Comparison of ENCODE assay signal across 18 mouse cellular contexts in genomic region chr3:130366917-130367610, GRCm38 (mm10).
DNase-seq lines count a peak whose midpoint lies in the region; ATAC-seq lines count a peak whose summit lies in the region.
"Had no signal": no experiment of that assay in that cellular context is flagged by ENCODE, and none has a peak within 500 bp of the region (broad histone marks: within the 10 kb centered on the region; RNA-seq: fewer than 3 reads in every experiment).

No protein-coding gene starts in this region.

- peak overlapping the region; percentile 34 for H3K4me2 ChIP-seq in limb, embryonic 13.5 days (replicated peaks)
- H3K4me2 ChIP-seq: hindbrain, embryonic 13.5 days; intestine, embryonic 15.5 days; liver, embryonic 13.5 days had no signal

- H3K27me3 ChIP-seq in limb, embryonic 13.5 days, result no peaks in the 10 kb centered on the region
- H3K27me3 ChIP-seq: hindbrain, embryonic 13.5 days; intestine, embryonic 15.5 days; liver, embryonic 13.5 days had no signal

- peak; percentile 14 to 44 for DNase-seq in heart, adult 18-20 months
- DNase-seq in heart, postnatal 14 days, result no peak
- DNase-seq in c-Kit-positive CD71-negative TER-119-negative erythroid progenitor cells, embryonic 14.5 days (ENCODE audit: low read depth), result peak; percentile 17
- peak; percentile 12 to 38 for DNase-seq in lung, postnatal 4 days
- no peak for DNase-seq in layer of hippocampus, adult 9-10 months (ENCODE audit: low spot score)
- no peak for DNase-seq in gastrocnemius, adult 18-20 months (ENCODE audit: low spot score)
- no peak for DNase-seq in spleen, postnatal 4 days (ENCODE audit: low spot score in 2 of 2)
- DNase-seq: B cell, adult 2 months; cerebellum, adult 9-10 months; forebrain, postnatal 0 days; gastrocnemius, postnatal 25 days; liver, embryonic 13.5 days had no signal

- no peaks in the 10 kb centered on the region for H3K9me3 ChIP-seq in limb, embryonic 13.5 days
- H3K9me3 ChIP-seq: hindbrain, embryonic 13.5 days; intestine, embryonic 15.5 days; liver, embryonic 13.5 days; midbrain, embryonic 10.5 days had no signal

- H3K27ac ChIP-seq in limb, embryonic 13.5 days, result no peak overlapping the region
- H3K27ac ChIP-seq: hindbrain, embryonic 13.5 days; intestine, embryonic 15.5 days; kidney, postnatal 0 days; liver, embryonic 13.5 days; midbrain, embryonic 10.5 days had no signal

- WGBS in limb, embryonic 13.5 days, result 23% methylated on average over 7 of the region's 8 CpGs

- no peak; the same call in 1 of the 2 replicates for ATAC-seq in limb, embryonic 13.5 days (ENCODE audit: low FRiP score, low read depth)
- ATAC-seq: forebrain, postnatal 0 days; intestine, embryonic 15.5 days had no signal

- H3K9ac ChIP-seq in limb, embryonic 13.5 days, result no peak overlapping the region
- H3K9ac ChIP-seq: forebrain, postnatal 0 days; hindbrain, embryonic 13.5 days; intestine, embryonic 15.5 days; liver, embryonic 13.5 days had no signal

- intact Hi-C loops in heart, postnatal 14 days (cut with DNase I), result no loop called here

- no peak overlapping the region for H3K4me3 ChIP-seq in limb, embryonic 13.5 days
- H3K4me3 ChIP-seq: hindbrain, embryonic 13.5 days; intestine, embryonic 15.5 days; liver, embryonic 13.5 days; midbrain, embryonic 10.5 days; myocyte had no signal

- no peaks in the 10 kb centered on the region for H3K36me3 ChIP-seq in limb, embryonic 13.5 days
- H3K36me3 ChIP-seq: hindbrain, embryonic 13.5 days; intestine, embryonic 15.5 days; liver, embryonic 13.5 days; midbrain, embryonic 10.5 days had no signal

- H3K4me1 ChIP-seq in limb, embryonic 13.5 days, result peaks cover 34% of the 10 kb centered on the region
- H3K4me1 ChIP-seq: liver, embryonic 13.5 days had no signal

Comparison
In these comparisons a context has a peak if more than half of its experiments do, and no peak if none do; other contexts are left out.
1. DNase-seq: peak in heart, adult 18-20 months (2 of 2), c-Kit-positive CD71-negative TER-119-negative erythroid progenitor cells, embryonic 14.5 days (single experiment) and lung, postnatal 4 days (2 of 2); none in heart, postnatal 14 days (0 of 2), layer of hippocampus, adult 9-10 months (single experiment), gastrocnemius, adult 18-20 months (single experiment) and spleen, postnatal 4 days (0 of 2).